Mouse (Mus musculus) ES-E14 (cell line): ENCODE results near the gene Rars.

ENCODE experiments used
- HCFC1 ChIP-seq: IDR thresholded peaks from 2 replicates; pipeline ENCODE4 v1.6.1; 2012; ENCODE audit warnings: low read length, inconsistent platforms, borderline replicate concordance; ENCODE audit not compliant: insufficient read depth
- MAFK ChIP-seq: IDR thresholded peaks from 2 replicates; pipeline ENCODE4 v1.6.1; 2014; ENCODE audit warnings: mild to moderate bottlenecking, low read depth, low read length, inconsistent platforms; ENCODE audit not compliant: insufficient read depth

- TF ChIP-seq MAFK (no peak), HCFC1 (no peak)
Measured at GRCm38 (mm10) chr11:35788443-35788842, 45.9 kb downstream of the Rars start.
